Mouse (Mus musculus) kidney, adult 8-10 months (tissue): ENCODE measurements around the gene Tbc1d16.

Experiments used
- DNase-seq, 2 experiments: peaks; one replicate each; pipeline ENCODE4 v3.0.0; 2022

Gene Tbc1d16

GRCm38 (mm10) chr11:119206562-119206961 lies 21.7 kb downstream of the Tbc1d16 start:
- DNase-seq, result peak in 1 of 2 experiments; percentile 65

- no peak for DNase-seq
Observed at GRCm38 (mm10) chr11:119205738-119206137, 22.6 kb downstream of the Tbc1d16 start.

- DNase-seq, result no peak
Observed at GRCm38 (mm10) chr11:119203423-119203822, 24.9 kb downstream of the Tbc1d16 start.

- no peak for DNase-seq
Observed at GRCm38 (mm10) chr11:119199233-119199601, 29.1 kb downstream of the Tbc1d16 start.

- no peak for DNase-seq
Observed at GRCm38 (mm10) chr11:119198564-119199232, 29.6 kb downstream of the Tbc1d16 start.

GRCm38 (mm10) chr11:119197618-119198563 lies 30.4 kb downstream of the Tbc1d16 start:
- no peak for DNase-seq

GRCm38 (mm10) chr11:119192605-119193004 lies 35.7 kb downstream of the Tbc1d16 start:
- DNase-seq, result no peak

- DNase-seq, result no peak
Observed at GRCm38 (mm10) chr11:119192176-119192575, 36.1 kb downstream of the Tbc1d16 start.

GRCm38 (mm10) chr11:119191606-119192081 lies 36.7 kb downstream of the Tbc1d16 start:
- no peak for DNase-seq

GRCm38 (mm10) chr11:119190498-119190897 lies 37.8 kb downstream of the Tbc1d16 start:
- peak; percentile 54 to 73 for DNase-seq

GRCm38 (mm10) chr11:119189319-119189718 lies 39.0 kb downstream of the Tbc1d16 start:
- DNase-seq, result no peak

GRCm38 (mm10) chr11:119188389-119188788 lies 39.9 kb downstream of the Tbc1d16 start:
- peak in 1 of 2 experiments; percentile 36 for DNase-seq

- DNase-seq, result no peak
Observed at GRCm38 (mm10) chr11:119187800-119188197, 40.5 kb downstream of the Tbc1d16 start.

- peak in 1 of 2 experiments; percentile 66 for DNase-seq
Observed at GRCm38 (mm10) chr11:119186989-119187799, 41.1 kb downstream of the Tbc1d16 start.

- no peak for DNase-seq
Observed at GRCm38 (mm10) chr11:119186381-119186780, 41.9 kb downstream of the Tbc1d16 start.

GRCm38 (mm10) chr11:119183684-119184310 lies 44.5 kb downstream of the Tbc1d16 start:
- DNase-seq, result peak in 1 of 2 experiments; percentile 70

GRCm38 (mm10) chr11:119181861-119182395 lies 46.4 kb downstream of the Tbc1d16 start:
- no peak for DNase-seq

GRCm38 (mm10) chr11:119180824-119181582 lies 47.3 kb downstream of the Tbc1d16 start:
- no peak for DNase-seq

- DNase-seq, result peak; percentile 62 to 65
Observed at GRCm38 (mm10) chr11:119178317-119178716, 50.0 kb downstream of the Tbc1d16 start.

GRCm38 (mm10) chr11:119176389-119177179 lies 51.7 kb downstream of the Tbc1d16 start:
- peak; percentile 86 to 89 for DNase-seq
